Mouse (Mus musculus): ENCODE measurements around the gene Efna1. TPM values are rescaled to one million over a fixed set of nuclear protein-coding genes. Genes with fewer than 3 reads are reported as not detected.

The Efna1 gene
- polyA plus RNA-seq, 1 experiment = 5.3 TPM

GRCm38 (mm10) chr3:89317246-89317645 is 36.3 kb upstream of the Efna1 start:
- peaks cover 31% of the 10 kb centered on the region for H3K27me3 ChIP-seq (ENCODE audit: control insufficient read depth, insufficient read depth, low read length)
- H3K4me3 ChIP-seq (ENCODE audit: extremely low read depth, insufficient read depth, insufficient read length) = no peak overlapping the region
- H3K27ac ChIP-seq (ENCODE audit: insufficient read depth, low read length) = no peak overlapping the region
- peaks cover 27% of the 10 kb centered on the region for H3K4me1 ChIP-seq (ENCODE audit: control insufficient read depth, insufficient read depth, insufficient read length)
- WGBS = 75% methylated on average over 5 of the region's 6 CpGs
- DNase-seq (ENCODE audit: low read depth in 1 of 2, low spot score in 2 of 2) = no peak
- no peaks in the 10 kb centered on the region for H3K36me3 ChIP-seq (ENCODE audit: control insufficient read depth, insufficient read depth, low read length)
- TF ChIP-seq POLR2A (IDR thresholded peaks at IDR 0.05; ENCODE audit: low read depth, low read length) (no peak), CTCF (IDR thresholded peaks at IDR 0.05; ENCODE audit: extremely low read depth, insufficient read depth, insufficient read length, insufficient replicate concordance) (no peak)

- H3K27me3 ChIP-seq (ENCODE audit: control insufficient read depth, insufficient read depth, low read length) = peaks cover 31% of the 10 kb centered on the region
- H3K27ac ChIP-seq (ENCODE audit: insufficient read depth, low read length) = no peak overlapping the region
- H3K36me3 ChIP-seq (ENCODE audit: control insufficient read depth, insufficient read depth, low read length) = no peaks in the 10 kb centered on the region
- H3K4me3 ChIP-seq (ENCODE audit: extremely low read depth, insufficient read depth, insufficient read length) = no peak overlapping the region
- TF ChIP-seq POLR2A (IDR thresholded peaks at IDR 0.05; ENCODE audit: low read depth, low read length) (no peak), CTCF (IDR thresholded peaks at IDR 0.05; ENCODE audit: extremely low read depth, insufficient read depth, insufficient read length, insufficient replicate concordance) (peak; percentile 80; the same call in 1 of the 2 replicates)
- DNase-seq (ENCODE audit: low read depth in 1 of 2, low spot score in 2 of 2) = peak in 1 of 2 experiments; percentile 74
- WGBS = 1% methylated on average over 4 of the region's 4 CpGs
- H3K4me1 ChIP-seq (ENCODE audit: control insufficient read depth, insufficient read depth, insufficient read length) = peaks cover 26% of the 10 kb centered on the region
Measured at GRCm38 (mm10) chr3:89316833-89317232, 35.9 kb upstream of the Efna1 start.

GRCm38 (mm10) chr3:89315930-89316831 is 35.2 kb upstream of the Efna1 start:
- peaks cover 25% of the 10 kb centered on the region for H3K27me3 ChIP-seq (ENCODE audit: control insufficient read depth, insufficient read depth, low read length)
- H3K36me3 ChIP-seq (ENCODE audit: control insufficient read depth, insufficient read depth, low read length) = no peaks in the 10 kb centered on the region
- TF ChIP-seq CTCF (IDR thresholded peaks at IDR 0.05; ENCODE audit: extremely low read depth, insufficient read depth, insufficient read length, insufficient replicate concordance) (no peak), POLR2A (IDR thresholded peaks at IDR 0.05; ENCODE audit: low read depth, low read length) (no peak)
- H3K27ac ChIP-seq (ENCODE audit: insufficient read depth, low read length) = no peak overlapping the region
- no peak overlapping the region for H3K4me3 ChIP-seq (ENCODE audit: extremely low read depth, insufficient read depth, insufficient read length)
- DNase-seq (ENCODE audit: low read depth in 1 of 2, low spot score in 2 of 2) = no peak
- H3K4me1 ChIP-seq (ENCODE audit: control insufficient read depth, insufficient read depth, insufficient read length) = peaks cover 21% of the 10 kb centered on the region
- 16% methylated on average over 40 of the region's 40 CpGs for WGBS

- no peaks in the 10 kb centered on the region for H3K36me3 ChIP-seq (ENCODE audit: control insufficient read depth, insufficient read depth, low read length)
- peaks cover 17% of the 10 kb centered on the region for H3K27me3 ChIP-seq (ENCODE audit: control insufficient read depth, insufficient read depth, low read length)
- WGBS = 8% methylated on average over 26 of the region's 26 CpGs
- no peak overlapping the region for H3K27ac ChIP-seq (ENCODE audit: insufficient read depth, low read length)
- H3K4me3 ChIP-seq (ENCODE audit: extremely low read depth, insufficient read depth, insufficient read length) = no peak overlapping the region
- TF ChIP-seq CTCF (IDR thresholded peaks at IDR 0.05; ENCODE audit: extremely low read depth, insufficient read depth, insufficient read length, insufficient replicate concordance) (peak; percentile 94), POLR2A (IDR thresholded peaks at IDR 0.05; ENCODE audit: low read depth, low read length) (no peak)
- H3K4me1 ChIP-seq (ENCODE audit: control insufficient read depth, insufficient read depth, insufficient read length) = peaks cover 13% of the 10 kb centered on the region
- DNase-seq (ENCODE audit: low read depth in 1 of 2, low spot score in 2 of 2) = peak in 1 of 2 experiments; percentile 51
Measured at GRCm38 (mm10) chr3:89315195-89315929, 34.4 kb upstream of the Efna1 start.

- no peak for DNase-seq (ENCODE audit: low read depth in 1 of 2, low spot score in 2 of 2)
- H3K27me3 ChIP-seq (ENCODE audit: control insufficient read depth, insufficient read depth, low read length) = peaks cover 12% of the 10 kb centered on the region
Measured at GRCm38 (mm10) chr3:89314791-89315190, 33.8 kb upstream of the Efna1 start.

GRCm38 (mm10) chr3:89314340-89314739 is 33.4 kb upstream of the Efna1 start:
- Histone ChIP-seq H3K4me1 (ENCODE audit: control insufficient read depth, insufficient read depth, insufficient read length) (peaks cover 8% of the 10 kb centered on the region), H3K27ac (ENCODE audit: insufficient read depth, low read length) (no peak overlapping the region), H3K27me3 (ENCODE audit: control insufficient read depth, insufficient read depth, low read length) (peaks cover 8% of the 10 kb centered on the region), H3K36me3 (ENCODE audit: control insufficient read depth, insufficient read depth, low read length) (no peaks in the 10 kb centered on the region), H3K4me3 (ENCODE audit: extremely low read depth, insufficient read depth, insufficient read length) (no peak overlapping the region)
- TF ChIP-seq POLR2A (IDR thresholded peaks at IDR 0.05; ENCODE audit: low read depth, low read length) = no peak
- TF ChIP-seq CTCF (IDR thresholded peaks at IDR 0.05; ENCODE audit: extremely low read depth, insufficient read depth, insufficient read length, insufficient replicate concordance) = no peak
- WGBS = 63% methylated on average over 5 of the region's 5 CpGs
- DNase-seq (ENCODE audit: low read depth in 1 of 2, low spot score in 2 of 2) = no peak

More at GRCm38 (mm10) chr3:89314791-89315190, 33.8 kb upstream of the Efna1 start:
- WGBS = 50% methylated on average over 2 of the region's 2 CpGs
- Histone ChIP-seq H3K4me1 (ENCODE audit: control insufficient read depth, insufficient read depth, insufficient read length) (peaks cover 12% of the 10 kb centered on the region), H3K27ac (ENCODE audit: insufficient read depth, low read length) (no peak overlapping the region), H3K36me3 (ENCODE audit: control insufficient read depth, insufficient read depth, low read length) (no peaks in the 10 kb centered on the region), H3K4me3 (ENCODE audit: extremely low read depth, insufficient read depth, insufficient read length) (no peak overlapping the region)
- no peak for TF ChIP-seq CTCF (IDR thresholded peaks at IDR 0.05; ENCODE audit: extremely low read depth, insufficient read depth, insufficient read length, insufficient replicate concordance)
- no peak for TF ChIP-seq POLR2A (IDR thresholded peaks at IDR 0.05; ENCODE audit: low read depth, low read length)
